Mouse (Mus musculus) MN1 (cell line): ENCODE results near the gene Cyp4a12b.
"Not testable (repeated sequence)": the region's sequence is repeated elsewhere in the genome, so short reads cannot be mapped to it uniquely, and the experiment has no call there.

Experiments used
- DNase-seq: peaks from one replicate; pipeline ENCODE4 v3.0.0-alpha.2; 2016; ENCODE audit warnings: low spot score

Gene Cyp4a12b

DNA sequence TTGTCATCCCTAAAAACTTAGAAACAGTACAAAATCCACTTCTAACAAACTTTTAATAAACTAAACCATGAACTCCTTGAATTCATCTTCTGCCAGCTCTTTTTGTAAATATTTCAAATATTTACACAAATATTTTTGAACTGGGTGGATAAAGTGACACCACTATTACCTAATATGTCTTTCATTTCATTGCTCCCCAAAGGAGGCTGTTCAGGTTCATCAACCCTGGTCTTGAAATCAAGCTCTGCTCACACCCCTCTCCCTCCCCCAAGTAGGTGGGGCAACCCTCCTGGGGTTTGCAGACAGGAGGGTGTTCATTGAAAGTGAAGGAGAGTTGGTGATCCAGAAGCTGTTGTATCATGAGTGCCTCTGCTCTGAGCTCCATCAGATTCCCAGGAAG is at the start of gene Cyp4a12b:
Cyp4a12b (plus strand) TSS at position 301 of the 400 bp plus-strand sequence.
- DNase-seq, result not testable (repeated sequence)

DNA sequence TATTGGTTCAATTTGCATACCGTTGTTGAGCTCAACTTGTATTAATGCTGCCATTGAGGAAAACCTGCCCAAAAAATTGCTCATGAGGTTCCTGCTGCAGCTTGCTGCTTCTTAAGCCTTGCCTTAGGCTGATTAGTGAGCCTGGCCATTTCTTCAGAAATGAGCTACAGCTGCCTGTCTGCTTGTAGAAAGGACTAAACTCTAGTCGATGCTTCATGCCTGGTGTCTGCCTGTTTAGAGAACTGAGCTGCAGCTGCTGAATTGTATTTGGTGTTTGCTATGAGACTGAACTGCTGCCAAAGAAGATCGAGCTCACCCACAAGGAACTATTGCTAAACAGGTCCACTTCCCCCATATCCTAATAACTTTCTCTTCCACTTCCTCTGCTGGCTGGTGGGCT is 45.8 kb upstream of the Cyp4a12b start:
- not testable (repeated sequence) for DNase-seq

DNA sequence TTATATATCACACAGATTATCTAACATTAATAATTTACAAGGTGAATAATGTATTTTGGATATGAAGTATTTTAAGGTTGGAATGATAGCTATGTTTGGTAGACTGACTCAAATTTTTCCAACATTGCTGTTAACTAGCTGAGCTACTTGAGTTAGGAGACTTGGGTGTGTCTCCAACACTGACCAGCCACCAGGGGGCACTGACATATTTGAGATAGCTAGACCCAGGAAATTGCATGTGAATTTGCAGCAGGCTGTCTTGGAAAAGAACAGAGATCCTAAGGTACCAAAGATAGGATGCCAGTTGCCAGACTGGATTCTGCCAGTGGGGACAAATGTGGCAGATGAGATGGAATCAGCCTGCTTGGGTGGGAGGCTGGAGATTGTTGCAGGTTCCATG is 43.4 kb upstream of the Cyp4a12b start:
- not testable (repeated sequence) for DNase-seq

DNA sequence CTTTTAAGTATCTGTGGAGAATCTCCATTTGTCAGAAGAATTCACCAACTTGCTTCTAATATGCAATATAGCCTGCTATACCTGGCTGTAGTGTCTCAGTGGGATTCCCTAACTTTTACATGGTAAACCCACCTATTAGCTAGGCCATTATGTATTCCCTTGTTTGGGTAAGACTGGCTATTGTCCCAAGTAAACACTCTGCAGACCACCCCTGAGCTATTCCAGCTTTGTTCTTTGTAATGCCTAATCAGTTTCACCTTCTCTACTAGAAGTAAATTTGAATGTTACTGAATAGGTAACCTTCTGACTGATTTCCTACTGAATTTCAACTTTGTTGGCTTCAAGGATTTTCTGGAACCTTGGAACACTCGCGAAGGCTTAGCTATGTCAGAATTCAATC is 15.2 kb upstream of the Cyp4a12b start:
- not testable (repeated sequence) for DNase-seq

DNA sequence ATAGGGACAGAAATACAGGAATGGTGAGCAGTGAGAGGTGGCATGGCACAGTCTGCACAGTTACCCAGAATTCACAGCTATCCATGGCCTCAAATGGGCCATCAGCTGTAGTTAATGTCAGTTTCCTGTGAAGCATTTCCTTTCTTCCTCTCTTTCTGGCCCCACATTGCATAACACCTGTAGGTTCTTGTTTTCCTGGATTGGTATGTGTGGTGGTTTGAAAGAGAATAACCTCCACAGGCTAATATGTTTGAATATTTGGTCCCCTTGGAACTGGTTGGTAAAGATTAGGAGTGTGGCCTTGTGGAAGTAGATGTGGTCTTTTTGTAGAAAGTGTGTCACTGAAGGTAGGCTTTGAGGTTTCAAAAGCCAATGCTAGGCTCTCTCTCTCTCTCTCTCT is 14.5 kb upstream of the Cyp4a12b start:
- DNase-seq, result not testable (repeated sequence)

DNA sequence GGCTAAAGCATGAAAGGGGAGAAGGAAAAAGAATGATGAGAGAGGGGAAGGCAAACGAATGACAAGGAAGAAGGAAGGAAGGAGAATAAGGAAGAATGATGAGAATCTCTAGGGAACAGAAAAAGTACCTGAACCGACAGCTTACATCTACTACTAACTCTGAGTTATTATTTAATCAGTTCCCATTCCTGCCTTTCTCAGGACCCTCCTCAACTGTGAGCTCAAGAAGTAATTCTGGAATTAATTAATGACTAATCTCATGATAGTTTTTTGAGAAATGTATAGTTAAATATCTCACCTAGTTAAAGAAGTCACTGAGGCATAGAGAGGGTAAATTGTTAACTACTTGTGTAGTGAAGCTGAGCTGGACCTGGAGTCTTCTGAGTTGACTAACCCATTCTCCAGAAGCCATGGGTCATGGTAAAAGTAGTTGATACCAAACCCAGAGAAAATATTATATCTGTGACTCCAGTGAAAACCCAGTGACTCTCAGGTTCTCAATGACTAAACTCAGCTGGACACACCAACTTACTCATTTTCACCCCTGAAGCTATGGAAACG is 39.2 kb downstream of the Cyp4a12b start:
- no peak for DNase-seq

DNA sequence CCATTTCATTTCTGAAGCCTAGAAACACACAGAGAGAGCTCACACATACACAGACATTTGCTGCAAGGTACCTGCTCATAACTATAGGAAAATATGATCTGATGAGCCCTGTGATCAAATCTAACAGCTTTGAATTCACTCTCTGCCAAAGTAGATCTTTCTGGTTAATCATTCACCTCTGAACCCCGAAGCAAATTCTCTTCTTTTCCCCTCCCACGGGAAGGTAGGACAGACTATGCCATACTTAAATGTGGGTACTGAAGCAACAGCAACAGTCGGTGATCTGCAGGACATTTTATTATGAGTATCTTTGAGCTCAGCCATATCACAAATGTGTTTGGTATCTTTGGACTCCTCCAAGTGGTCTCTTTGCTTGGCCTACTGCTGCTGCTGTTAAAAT is 40.9 kb downstream of the Cyp4a12b start, which contains the start of gene Cyp4a30b:
Cyp4a30b (plus strand) TSS at position 301 of the 400 bp plus-strand sequence.
- no peak for DNase-seq

DNA sequence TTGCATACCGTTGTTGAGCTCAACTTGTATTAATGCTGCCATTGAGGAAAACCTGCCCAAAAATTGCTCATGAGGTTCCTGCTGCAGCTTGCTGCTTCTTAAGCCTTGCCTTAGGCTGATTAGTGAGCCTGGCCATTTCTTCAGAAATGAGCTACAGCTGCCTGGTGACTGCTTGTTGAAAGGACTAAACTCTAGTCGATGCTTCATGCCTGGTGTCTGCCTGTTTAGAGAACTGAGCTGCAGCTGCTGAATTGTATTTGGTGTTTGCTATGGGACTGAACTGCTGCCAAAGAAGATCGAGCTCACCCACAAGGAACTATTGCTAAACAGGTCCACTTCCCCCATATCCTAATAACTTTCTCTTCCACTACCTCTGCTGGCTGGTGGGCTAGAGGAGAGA is 62.2 kb downstream of the Cyp4a12b start:
- not testable (repeated sequence) for DNase-seq

DNA sequence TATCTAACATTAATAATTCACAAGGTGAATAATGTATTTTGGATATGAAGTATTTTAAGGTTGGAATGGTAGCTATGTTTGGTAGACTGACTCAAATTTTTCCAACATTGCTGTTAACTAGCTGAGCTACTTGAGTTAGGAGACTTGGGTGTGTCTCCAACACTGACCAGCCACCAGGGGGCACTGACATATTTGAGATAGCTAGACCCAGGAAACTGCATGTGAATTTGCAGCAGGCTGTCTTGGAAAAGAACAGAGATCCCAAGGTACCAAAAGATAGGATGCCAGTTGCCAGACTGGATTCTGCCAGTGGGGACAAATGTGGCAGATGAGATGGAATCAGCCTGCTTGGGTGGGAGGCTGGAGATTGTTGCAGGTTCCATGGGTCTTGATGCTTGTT is 64.6 kb downstream of the Cyp4a12b start:
- DNase-seq, result not testable (repeated sequence)

DNA sequence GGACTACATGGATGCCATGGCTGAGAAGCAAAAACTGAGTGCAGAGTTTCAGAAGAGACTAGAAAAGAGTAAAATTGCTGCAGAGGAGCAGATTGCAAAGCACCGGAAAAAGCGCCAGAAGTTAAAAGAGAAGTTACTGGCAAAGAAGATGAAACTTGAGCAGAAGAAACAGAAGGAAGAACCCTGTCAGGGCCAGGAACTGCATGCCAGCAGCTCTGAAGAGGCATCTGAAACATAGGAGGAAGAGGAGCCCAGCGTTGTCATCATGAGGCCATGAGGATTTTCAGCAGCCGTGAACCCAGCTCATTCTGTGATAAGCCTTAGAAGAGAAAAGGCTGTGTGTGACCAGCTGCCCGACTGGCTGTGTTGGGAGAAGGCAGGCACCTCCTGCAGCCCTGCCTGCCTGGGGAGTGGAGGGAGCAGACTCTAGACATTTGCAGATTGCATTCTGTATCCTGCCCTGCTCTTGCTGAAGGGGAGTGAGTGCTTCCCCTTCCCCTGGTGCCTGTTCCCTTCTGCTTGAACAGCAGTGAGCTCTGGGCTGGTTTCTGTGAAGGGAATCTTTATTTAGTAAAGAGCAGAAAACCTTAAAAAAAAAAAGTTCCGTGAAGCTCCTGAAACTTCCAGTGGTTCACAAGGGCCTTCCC is 69.7 kb downstream of the Cyp4a12b start:
- no peak for DNase-seq
